Mouse (Mus musculus) spleen, adult 12 weeks (tissue): ENCODE measurements at regions not wholly inside any gene's neighbourhood (a gene's known extent, or its start where the extent isn't known, plus 50 kb on each side); places are given as distances from the start of the nearest gene placed in this dataset.

Source experiments
- DNase-seq: peaks from one replicate; pipeline ENCODE4 v3.0.0; 2022; ENCODE audit warnings: low spot score

DNA sequence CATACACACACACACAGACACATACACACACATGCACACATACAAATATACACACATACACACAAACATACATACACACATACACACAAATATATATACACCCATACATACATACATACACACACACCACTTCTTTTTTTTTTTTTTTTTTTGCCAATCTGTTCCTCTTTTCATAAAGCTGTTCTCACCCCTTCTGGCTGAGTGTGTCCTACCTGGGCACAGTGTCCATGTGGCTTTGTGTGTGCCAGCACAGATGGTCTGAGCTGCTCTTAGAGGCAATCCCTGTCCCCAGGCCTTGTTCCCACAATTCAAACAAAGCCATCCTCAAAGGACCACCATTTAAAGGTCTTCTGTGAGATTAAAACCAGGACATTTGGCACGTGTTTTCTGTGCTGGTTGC is 127.6 kb upstream of the Prep start:
- DNase-seq = no peak

DNA sequence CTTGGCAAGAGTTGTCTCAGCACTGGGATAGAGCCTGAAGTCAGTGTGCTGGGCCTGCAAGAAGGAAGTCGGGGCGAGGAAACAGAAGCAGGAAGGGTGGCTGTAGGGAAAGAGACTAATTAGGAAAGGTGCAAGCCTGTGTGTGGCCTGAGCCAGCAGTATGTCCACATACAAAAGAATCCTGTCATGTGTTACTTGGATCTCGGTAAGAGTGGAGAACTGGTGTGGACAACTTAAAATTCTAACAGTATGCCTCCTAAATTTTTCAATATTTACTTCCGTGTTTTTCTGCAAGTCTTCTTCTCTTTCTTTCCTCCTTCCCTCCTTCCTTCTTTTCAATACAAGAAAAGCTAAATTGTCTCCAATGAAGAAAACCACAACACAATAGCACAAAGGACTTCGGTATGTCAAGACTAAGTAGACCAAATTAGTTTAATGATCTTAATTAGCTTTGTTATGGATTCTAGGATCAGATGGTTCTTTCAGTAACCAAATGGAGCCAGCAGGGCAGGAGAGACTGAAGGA is 130.0 kb upstream of the Prep start:
- DNase-seq = no peak

DNA sequence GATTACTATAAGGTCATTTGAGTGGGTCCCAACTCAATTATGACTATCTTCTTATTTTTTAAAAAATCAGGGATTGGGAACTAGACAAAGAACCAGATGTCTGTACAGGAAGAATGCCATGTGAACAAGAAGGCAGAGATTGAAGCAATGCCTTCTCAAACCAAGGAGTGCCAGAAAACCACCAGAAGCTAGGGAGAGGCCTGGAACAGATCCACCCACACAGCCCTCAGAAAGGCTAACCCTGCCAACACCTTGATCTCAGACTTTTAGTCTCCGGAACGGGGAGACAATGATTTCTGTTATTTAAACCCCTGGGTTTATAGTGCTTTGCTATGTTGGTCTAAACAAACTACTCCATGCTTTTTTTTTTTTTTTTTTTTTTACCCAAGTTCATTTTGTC is 136.2 kb upstream of the Prep start:
- DNase-seq = no peak

DNA sequence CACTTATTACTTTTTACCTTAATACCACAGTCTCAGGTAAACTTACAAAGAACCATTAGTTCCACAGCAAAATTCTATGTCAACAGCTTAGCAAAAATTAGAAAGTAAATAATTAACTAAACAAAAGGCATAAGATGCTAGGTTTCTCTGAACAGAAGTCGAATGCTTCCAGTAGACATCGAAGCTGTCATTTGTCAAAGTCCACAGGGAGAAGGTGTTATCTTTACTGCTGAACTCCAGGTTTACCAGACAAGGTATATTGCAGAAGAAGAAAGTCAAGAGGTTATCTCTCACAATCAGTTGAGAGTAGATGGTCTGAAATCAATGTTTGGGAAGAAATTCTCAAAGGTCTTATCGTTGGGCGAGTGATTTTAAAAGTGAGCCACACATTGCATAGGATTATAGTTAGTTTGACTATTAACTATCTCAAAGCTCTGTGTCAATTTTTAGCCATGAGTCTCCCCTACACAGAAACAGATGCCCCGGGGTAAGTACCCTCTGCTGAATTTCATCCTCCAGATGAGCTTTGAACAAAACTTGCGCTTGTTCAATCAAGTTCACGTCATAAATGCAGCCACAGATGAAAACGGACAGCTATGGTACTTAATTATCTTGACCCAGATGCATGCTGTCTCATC is 153.1 kb upstream of the Prep start:
- DNase-seq = no peak

DNA sequence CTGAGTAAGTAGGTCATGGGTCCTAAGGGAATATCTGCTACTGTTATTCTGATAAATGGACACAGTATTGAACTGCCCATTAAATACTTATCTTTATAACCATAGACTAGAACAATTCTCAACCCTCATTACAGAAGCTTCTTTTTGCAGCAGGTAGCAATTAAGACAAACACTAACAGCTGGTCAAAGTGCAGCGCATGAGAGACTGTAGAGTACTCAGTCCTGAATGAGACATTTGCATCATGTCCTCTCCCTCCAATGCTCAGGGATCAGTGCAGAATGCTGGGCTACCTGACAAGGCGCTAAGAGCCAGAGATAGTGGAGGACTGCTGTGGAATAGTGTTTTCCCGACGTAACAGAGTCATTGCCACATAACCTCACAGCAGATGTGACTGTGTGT is 162.5 kb upstream of the Prep start:
- no peak for DNase-seq

DNA sequence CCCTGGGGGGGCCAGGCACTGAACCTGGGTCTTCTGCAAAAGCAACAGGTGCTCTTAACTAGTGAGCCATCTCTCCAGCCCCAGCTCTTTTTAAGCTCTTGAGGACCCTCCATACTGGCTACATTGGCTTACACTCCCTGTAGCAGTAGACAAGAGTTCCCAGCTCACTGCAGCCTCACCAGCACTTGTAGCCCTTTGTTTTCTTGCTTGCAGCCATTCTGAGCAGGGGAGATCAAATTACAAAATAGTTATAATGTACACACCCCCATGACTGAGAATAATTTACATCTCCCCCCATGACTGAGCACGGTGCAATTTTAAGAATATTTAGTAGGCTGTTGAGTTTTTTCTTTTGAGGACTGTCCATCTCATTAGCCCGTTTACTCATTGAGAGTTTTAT is 165.8 kb upstream of the Prep start:
- no peak for DNase-seq

DNA sequence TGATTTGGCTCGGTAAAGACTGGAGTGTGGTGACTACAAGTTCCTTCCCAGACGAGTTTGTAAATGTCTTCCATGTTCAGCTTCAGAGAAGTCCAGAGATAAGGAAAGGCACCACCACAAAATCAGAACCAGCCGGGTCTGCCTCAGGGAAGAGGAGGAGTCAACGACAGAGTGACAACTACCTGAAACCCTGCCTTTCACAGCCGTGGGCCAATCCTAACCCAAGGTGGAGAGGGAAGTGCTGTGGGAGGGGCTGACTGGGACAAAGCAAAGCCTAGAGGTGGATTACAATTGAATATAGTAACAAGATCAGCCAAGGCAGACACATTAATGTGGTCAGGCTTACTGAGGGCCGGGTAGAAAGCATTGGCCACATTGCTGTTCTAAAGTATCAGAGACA is 174.9 kb upstream of the Prep start:
- DNase-seq = no peak

DNA sequence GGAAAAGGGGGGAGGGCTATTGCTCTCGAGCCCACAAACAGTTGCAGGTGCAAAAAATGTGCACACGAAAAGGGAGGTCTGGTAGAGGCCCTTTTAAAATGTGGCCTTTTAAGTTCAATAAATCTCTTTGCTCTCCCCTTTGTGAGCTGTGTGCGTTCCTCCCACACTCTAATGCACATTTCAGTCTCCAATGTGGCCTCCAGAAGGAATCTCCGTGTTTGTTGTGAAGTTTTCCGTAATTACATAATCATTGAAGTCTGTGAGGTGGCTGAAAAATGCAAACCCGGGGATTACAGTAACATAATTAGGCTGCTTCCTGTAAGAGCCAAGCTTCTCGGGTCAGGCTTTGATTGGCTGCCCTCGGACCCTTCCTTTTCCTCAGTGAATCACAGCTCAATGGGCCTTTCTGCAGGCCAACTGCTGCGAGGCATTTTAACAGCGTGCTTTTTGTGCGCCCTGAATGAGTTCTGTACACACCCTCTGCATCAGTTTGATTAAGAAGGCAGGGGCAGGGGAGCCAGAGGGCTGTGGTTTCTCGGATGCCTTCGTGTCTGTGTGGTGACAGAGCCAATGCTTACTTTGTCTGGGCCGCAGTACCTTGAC is 179.8 kb upstream of the Prep start:
- no peak for DNase-seq

DNA sequence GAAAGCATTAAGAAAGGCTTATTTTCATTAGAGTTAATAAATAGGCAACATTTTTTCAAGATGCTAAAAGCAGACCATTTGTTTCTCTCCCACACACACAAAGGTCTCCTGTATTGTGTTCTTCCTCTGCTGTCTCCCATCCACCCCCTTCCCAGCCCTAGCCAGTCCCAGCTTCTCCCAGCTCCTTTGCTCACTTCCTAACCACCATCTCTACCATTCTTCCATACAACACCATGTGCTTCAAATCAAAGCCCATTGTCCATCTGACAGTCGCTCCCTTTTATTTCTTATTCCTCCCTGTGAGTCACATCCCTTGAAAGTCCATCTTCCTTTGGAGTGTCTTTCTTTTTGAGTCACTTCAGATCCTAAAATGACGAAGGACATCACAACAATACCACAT is 185.0 kb upstream of the Prep start:
- DNase-seq = no peak

DNA sequence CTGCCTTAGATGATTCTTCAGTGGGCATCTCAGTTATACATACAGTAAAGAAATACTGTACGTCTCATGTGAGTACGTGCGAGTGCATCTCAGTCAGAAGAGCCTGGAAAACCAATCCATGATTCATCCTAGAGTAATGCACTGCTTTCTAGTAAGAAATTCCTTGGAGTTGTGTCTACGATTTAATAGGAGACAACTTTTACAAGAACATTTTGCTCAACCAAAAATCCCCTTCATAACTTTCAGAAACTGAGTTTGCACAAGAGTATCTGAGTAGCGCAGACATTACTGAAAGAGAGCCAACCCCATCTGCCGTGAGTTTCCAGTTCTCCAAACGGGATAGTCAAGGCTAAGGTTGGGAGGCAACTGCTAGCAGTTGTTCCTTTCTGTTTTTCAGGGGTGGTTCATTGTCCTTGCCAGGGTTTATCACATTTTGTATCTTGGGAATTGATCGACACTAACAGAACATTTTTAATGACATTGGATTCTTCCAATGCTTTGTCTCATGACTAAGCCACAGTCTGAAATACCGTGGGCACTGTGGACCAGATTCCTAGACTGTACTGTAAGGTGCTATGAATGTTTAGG is 189.8 kb upstream of the Prep start:
- no peak for DNase-seq

DNA sequence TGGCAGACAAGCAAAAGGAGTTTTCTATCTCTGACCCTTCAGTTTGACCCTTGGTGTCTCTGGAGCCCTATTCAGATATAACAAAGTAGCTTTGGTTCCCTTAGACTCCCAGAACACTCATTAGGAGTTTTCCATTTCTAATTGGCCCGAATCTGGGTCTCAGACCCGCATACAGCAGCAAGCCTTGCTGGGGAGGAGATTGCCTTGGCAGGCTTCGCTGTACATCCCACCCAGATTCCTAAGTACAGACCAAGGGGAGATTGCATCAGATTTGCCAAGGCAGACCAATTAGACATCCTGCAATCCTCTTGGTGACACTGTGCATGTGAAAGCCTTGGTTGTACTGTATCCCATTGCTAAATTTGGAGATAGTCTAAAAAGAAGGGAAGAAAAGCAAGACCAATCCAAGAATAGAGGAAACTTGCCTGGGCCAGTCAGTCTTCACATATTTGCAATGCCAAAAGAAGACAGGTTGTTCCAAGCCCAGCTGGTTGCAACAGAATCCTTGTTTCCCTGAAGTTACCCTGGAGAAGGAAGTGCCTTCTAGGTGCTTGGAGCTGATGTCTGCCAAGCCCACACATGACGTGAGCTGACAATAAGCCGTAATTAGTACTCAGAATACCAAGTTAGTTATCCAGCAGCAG is 193.2 kb upstream of the Prep start:
- DNase-seq = no peak

DNA sequence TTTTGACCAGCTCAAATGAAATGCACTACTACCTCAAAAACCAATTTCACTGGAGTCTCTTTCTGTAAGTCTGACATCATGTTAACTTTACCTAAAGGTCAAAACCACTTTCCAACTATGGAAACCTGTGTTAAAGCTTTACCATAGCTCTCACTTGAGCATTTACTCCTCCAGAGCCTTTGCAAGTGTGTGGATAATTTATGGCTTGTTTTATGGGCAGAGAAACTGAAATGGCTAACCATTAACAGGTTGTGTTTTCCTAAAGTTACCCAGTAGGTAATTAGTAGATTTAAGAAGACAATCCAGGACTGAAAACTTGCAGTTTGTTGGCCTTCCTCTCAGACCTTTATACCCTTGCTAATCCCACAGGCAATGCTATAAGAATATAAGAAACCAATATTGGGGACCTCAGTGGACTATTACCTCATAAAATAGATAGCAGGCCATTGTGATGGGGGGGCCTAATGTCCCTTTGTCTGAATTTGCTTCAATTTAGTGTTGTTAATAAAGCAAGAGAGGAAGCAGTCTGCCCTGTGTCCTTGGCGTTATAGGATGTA is 202.7 kb upstream of the Prep start:
- DNase-seq = no peak

DNA sequence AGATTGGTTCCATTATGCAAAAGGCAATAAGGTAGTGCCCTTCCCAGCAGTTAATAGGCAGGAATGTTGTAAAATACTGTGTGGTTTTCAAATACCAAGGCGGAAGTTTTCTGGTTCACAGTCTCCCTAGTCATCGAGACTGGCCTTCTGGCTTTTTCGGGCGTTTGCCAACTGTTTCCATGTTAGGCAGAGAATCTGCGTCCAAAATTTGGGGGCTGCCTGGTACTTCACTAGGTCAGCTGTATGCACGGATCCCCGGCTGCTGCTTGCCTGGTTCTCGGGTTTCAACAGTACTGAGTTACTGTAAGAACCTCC is 204.7 kb upstream of the Prep start:
- DNase-seq = no peak

DNA sequence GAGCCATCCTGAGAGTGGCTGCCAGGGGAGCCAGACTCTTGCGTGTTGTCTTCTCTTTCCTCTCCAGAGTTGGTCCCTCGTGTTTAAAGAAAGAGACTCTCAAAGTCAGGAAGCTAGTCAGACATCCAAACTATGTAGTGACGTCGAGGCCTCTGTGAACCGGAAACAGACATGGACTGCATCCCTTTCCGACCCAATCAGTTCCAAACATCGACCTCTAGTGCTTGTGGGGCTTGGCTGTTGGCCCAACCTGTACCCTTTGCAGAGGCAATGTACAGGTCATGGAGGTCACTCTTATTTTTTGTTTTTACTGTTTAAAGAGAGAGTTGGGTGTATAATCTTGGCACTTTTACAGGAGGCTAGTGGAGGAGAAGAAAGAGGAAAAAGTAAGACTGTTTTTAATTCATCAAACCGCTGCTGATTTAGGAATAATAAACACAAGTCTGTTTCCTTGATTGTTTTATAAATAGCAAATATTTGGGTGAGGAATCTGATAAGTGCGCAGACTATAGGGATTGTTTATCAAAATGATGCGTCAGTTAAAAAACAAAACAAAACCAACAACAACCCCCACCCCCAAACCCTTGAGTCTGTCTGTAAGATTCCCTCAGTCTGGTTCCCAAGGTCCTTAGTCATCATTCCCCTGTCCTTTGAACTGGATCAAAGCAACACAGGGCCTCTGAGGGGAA is 205.2 kb upstream of the Prep start:
- no peak for DNase-seq

DNA sequence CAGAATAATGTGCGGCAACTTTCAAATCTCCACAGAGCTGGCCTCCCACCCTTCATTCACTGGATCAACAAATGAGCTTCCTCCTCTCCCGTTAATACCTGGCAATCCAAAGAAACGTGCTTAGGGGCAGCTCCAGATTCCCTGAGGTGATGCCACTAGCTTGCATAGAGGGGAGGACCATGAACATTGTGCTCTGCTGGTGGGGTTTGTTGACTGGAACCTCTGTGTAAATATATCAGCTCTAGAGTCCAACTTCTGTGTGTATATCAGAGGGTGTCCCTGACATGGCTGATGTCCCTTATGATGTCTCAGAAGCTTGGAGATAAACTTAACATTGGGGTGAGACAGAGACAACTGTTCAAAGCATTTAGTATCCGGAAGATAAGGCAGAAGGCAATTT is 209.6 kb upstream of the Prep start:
- DNase-seq = no peak

DNA sequence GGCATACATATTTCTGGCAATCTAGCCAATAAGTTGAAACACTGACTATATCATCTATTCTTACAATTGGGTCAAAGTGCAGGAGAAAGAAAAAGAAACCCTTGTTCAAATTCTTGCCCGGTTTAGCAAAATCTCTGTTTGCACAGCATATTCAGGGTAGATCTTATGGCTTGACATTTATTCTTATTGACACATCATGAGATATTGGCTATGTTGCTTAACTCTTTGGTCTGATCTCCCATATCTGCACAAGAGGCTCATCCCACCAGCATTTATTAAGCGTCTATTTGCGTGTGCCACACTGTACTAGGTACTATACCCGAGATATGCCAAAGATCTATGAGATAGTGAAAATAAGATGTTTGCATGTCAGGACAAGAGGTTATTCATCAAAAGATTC is 212.9 kb upstream of the Prep start:
- DNase-seq = no peak

DNA sequence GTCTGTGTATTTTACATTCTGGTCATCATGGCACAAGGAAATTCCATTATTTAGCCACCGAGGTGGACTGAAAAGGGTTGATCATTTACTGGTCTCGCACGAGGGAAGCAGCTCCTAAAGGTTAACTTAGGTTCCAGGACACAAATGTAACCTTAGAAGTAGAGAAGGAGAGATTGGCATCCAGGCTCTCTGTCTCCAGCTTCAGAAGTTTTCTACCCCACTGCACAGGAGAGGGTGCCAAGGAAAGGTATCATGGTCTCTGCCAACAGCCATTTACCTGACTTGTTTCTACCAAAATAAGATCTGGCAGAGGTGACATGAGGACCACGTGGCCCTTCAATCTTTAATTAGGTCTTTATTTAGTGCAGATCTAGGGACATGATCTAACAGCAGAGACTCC is 218.0 kb upstream of the Prep start:
- DNase-seq = no peak

DNA sequence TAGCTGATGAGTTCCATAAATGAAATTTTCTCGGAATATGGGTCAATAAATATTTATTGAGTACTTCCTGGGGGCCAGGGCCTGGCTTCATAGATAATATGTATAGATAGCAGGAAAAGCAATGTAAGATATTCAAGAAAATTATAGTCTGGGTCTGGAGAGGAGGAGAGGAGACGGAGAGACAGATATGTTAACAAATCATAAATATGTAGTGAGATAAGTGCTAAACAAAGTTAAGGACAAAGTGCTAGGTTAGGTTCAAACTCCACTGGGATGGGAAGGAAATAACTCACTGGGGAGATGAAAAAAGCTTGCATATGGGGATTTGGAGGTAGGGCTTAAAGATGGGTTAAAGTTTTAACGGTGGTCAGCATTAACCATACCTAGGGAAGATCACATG is 220.2 kb upstream of the Prep start:
- DNase-seq = no peak

DNA sequence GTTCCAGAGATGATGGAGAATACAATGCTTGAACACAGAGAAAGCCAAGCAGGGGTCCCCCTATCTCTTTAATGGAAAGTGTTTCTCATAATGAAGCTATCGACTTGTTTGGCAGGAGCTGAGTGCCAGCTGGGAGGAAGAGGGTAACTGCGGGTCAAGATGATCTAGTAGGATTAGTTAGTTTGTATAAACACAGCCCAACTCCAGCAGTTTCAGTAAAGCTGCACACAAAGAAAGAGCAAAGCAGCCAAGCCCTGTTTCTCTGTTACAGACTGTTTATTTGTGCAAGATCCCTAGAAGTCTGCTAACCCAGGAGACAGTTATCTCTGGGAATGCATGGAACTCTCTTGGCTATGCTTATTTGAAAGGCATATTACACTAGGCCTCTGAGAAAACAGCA is 220.9 kb upstream of the Prep start:
- no peak for DNase-seq

DNA sequence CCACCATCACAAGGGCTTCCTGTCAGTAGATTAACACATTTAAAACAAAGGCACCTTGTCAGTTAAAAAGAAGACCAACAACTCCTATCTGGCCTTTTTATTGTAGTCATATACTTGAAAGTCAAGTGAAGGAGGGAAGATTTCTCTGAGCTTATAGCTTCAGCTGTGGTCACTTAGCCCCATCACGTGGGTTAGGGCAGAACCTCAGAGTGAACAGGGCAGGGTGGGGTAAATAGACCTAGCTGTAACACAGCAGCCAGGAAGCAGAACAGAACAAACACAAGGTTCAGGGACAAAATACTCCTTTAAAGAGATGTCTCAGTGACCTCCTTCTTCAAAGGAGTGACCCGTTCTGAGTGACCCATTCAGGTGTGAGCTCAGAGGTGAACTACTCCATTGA is 226.6 kb upstream of the Prep start:
- no peak for DNase-seq

DNA sequence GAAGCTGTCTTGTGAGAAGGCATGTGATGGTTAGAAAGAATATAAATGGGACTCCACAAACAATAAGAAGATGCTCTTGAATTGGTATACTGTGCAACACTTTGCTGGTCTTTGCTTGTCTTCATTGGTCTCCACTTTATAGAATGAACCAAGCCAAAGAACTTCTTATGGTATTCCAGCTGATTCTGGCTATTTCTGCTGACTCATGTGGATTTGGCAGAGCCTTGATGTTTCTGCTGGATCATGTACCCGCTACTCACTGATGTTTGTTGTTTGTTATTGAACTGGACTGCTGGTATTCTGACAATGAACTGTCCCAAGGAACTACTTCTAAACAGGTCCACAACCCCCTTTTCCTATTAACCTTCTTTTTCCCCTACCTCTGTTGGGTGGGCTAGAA is 234.5 kb upstream of the Prep start:
- DNase-seq = no peak

DNA sequence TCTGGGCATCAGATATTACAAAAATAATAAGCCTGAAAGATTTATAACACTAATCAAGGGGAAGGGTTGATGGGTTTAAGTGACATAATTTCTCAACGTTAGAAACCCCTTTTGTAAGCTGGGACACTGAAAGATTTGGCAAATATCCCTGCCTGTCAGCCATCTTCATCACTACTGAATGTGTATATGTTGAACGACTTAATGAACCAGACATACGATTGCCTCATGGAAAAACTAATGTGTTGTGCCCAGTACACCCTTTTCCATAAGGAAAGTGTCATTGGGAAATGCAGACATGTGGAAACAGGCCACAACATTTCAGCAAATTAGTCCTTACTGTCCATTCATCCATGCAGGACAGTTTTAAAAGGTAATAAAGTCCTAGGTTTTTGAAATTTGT is 240.7 kb upstream of the Prep start:
- no peak for DNase-seq

DNA sequence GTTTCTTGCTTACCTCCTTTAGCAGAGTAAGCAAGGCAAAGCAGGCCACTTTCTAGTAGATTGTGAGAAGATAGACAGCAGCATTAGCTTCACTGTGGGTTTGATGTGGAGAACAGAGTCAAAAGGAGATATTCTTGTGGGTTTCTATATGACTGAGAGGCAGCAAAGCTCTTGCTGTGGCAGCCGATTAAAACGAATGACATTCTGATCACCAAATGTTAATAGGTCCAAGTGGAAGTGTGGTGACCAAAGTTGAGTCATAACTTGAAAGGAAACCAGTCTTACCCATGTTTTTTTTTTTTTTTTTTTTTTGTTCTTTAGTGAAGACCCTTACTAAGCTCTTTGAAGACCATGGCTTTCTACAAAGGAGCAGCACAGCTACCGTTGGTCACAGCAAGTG is 245.3 kb upstream of the Prep start:
- no peak for DNase-seq
